Mouse (Mus musculus) layer of hippocampus, adult 11-12 months (tissue): Measurements from ENCODE around the gene Gab2.

Experiments used
- DNase-seq: peaks from one replicate; pipeline ENCODE4 v3.0.0; 2022; ENCODE audit warnings: low spot score

Gab2 gene

DNA sequence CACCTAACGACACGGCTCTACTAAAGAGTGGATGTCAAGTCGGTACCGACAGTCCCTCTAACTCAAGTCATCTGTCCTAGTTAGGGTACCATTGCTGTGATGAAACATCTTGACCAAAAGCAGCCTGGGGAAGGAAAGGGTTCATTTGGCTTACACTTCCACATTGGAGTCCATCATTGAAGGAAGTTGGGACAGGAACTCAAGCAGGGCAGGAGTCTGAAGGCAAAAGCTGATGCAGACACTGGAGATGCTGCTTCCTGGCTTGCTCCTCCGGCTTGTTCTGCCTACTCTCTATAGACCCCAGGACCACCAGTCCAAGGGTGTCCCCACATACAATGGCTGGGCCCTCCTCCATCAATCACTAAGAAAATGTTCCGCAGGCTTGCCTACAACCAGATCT is 234.3 kb downstream of the Gab2 start:
- no peak for DNase-seq

DNA sequence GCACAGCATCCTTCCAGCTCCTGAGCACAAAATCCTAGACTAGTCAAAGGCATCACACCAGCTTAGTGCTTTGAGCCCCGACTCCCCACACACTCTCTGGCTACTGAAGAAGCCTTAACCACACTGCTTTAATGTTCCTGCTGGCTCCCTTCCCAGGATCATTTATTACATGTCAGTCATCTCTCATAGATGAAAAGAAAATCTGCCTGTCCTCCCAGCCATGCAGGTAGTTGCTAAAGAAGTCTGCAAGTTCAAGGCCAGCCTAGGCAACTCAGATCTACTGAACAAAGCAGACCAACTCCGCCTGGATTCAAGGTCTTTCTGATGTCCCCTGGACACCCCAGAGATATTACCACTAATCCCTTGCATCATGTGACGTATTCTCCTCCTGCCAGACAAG is 236.3 kb downstream of the Gab2 start:
- DNase-seq = no peak

DNA sequence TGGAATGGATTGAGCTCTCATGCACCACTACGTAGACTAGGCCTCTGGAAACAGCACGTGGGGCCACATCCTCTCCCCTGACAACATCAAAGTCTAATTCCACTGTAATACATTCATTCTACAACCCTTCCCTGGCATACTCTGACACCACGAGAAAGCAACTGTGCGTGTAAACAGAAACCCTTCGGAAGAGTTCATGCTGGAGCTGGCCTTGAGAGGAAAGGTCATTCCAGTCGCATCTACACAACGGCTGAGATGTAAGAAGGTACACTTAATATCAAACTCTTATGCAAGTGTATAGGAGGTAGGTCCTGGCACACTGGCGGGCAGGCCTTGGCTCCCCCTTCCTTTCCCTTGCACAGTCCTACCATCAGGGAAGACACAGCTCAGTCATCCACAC is 243.0 kb downstream of the Gab2 start:
- no peak for DNase-seq

DNA sequence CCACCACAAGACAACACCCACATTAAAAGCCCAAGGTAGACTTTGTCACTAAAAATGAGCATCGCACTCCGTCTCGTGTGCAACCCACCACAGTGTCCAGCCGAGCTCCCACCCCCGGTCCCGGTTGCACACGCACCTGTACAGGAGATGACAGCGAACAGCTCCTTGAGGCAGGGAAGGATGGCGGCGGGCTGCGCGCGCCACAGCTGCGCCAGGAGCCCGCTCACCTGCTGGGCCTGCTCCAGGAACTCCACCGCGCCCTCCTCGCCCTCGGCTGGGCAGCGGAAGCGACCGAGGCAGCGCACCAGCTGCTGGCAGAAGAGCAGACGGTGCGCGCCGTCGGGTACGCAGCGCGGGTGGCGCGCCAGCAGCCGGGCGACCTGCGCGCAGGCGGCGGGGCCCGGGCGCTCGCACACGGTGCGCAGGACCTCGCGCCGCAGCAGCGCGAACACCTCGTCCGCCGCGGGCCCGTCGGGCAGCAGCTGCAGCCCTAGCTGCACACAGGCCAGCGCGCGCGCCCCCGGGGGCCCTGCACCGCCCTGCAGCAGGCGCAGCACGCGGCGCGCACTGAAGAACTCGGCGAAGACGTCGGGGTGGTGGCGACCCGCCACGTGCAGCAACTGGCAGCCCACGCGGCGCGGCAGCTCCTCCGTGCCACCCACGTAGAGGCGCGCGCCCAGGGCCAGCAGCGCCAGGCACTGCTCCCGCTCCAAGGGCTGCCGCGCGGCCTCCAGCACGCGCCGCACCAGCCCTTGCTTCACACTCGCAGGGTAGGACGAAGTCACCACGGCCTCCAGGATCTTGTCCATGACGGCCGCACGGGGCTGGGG is 244.0 kb downstream of the Gab2 start:
- no peak for DNase-seq

DNA sequence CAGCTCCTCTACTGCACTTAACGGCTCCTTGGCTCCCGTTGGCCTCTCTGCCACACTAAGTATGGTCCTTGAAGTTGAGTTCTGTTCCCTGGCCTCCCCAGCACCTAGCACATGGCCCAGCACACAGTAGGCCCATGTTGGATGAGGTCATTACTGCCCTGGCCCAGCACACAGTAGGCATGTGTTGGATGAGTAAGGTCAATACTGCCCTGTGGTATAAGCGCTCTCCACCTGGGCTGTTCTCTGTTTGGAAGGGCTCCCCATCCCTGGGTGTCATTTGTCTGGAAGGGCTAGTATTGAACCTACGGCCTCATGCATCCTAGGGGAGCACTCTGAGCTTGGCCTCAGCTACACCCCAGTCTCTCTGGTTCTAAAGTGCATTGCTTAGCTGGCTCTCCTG is 246.0 kb downstream of the Gab2 start:
- DNase-seq = no peak

DNA sequence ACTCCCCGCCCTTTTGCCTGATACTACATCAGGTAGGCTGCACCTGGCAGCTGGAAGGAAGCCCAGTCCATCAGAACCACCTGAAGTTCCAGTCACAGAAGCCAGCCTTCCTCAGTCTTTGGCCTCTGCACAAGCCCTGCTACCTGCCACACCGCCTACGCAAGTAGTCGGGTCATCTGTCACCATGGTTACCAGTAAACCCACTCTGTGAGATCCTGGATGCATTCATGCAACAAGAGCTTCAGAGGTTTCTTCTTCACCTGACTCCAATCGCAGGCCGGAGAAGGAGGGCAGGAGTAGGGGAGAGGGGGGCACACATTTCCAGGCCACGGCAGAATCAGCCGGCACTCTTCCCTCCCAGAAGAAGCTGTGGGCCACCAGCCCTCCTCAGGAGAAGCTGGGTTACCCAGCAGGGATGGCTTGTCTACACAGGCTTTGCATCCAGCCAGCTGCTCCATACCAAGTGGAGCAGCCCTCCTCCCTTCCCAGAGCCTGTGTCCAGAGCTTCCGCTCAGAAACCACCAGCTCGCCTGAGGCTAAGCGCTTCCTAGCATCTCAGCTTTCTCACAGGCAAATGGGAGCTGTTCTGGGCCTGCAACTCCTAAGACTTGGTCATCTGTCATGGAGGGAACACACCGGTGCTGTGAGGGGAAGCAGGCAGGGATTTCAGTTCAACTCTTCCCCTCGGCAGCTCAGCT is 247.7 kb downstream of the Gab2 start:
- DNase-seq = no peak

DNA sequence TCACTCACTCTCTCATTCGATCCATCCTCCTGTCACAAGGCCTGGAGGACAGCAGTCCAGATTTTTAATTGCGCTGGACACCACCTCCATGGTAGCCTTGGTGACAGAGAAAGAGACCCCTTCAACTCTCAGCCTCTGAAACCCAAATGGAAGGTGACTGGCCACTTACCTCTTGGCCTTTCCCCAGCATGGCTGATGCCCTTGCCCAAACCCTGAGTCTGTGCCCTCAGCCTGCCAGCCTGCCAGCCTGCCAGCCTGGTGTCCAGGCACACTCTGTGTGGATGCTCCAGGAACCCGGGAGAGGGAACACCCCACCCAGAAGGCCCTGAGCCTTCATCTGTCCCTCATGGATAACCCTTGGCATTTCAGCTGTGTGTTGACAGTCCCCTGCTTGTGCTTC is 248.3 kb downstream of the Gab2 start:
- DNase-seq = no peak

DNA sequence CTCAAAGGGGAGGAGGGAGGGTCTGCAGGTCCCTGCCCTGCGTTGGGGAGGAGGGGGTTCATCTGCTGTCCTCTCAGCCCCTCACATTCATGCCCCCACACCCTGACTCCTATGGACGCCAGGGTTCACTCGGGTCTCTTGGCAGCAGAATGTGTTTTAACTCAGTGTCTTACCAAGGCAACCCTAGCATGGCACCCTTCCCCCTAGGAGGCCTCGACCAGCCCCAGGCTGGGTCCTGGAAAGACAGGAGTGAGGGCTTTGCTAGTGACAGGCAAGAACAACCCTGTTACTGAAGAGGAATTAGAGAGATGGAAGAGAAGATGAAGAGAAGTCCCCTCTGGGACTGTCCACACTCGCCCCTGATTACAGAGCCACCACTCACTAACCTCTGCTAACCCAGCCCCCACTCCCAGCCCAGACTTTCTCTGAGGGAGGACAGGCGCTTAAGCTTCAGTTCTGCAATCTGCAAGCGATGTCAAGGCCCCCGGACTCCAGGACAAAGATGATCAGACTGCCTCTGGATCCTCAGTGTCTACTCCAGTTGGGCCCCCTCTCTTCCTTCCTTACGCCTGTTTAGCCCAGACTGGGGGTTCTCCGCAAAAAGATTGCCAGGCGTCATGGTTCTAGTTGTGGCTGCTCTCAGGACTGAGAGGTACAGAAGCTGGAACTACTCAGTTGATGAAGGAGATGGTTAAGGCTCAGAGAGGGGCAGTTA is 249.7 kb downstream of the Gab2 start:
- no peak for DNase-seq

DNA sequence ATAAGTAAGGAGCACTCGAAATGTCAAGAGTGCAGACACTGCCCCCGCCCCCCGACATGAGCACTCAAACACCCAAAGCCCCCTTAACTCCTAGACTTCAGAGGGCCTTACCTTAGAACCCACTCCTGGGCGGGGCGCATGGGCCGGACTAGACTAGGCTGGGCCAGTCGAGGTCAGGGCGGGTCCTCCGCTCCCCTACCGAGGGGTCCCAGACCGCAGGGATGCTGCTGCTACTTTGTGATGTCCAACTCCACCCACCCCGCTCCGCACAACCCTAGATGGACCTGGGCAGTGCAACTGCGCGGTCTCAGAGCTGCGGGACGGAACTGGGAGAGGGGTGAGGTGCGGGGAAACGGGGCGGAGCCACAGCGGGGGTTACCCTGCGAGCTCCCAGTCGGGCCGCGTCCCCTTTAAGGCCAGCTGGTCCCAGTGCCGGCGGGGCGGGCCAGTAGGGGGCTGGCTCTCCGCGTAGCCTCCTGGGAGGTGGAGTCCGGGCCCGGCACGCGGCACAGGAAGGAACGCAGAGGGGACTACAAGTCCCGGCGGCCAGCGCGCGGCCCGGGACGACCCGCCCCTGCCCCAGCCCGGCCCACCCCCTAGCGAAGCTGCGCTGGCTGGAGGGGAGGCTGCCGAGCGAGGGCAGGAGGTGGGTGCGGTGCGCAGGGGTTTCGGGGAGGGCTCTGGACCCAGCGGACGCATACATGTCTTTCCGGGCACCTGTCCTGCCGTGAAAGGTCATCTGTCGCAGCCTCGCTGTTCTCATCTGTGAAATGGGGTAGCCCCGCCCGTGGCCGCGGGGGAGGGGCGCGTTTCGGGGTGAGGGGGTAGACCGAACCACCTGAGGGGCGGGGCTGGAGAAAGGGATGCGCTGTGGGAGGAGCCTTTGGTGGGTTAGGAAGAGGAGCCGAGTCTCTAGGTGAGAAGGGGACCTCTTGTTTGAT is 250.6 kb downstream of the Gab2 start, which contains the start of the genes Usp35 and Kctd21:
TSS of gene Usp35 (minus strand) at position 295 of the 941 bp plus-strand sequence.
TSS of gene Kctd21 (plus strand) at position 602 of the 941 bp plus-strand sequence.
- peak; percentile 94 for DNase-seq

DNA sequence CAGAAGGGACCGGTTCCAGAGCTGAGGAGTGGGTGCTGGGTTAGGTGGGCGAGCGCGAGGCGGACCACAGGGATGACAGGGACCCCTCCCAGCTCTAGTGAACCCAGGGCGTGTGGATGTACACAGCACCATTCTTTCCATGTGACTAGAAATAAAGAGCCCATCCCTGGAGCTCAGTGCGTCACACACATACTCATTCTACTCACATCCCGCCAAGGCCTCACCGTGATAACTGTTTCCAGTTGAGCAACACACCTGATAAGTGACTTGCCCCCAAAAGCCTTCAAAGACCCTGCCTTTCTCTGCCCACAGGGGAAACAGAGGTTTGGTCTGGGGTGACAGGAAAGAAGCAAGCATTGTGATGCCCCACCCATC is 251.3 kb downstream of the Gab2 start:
- DNase-seq = no peak

DNA sequence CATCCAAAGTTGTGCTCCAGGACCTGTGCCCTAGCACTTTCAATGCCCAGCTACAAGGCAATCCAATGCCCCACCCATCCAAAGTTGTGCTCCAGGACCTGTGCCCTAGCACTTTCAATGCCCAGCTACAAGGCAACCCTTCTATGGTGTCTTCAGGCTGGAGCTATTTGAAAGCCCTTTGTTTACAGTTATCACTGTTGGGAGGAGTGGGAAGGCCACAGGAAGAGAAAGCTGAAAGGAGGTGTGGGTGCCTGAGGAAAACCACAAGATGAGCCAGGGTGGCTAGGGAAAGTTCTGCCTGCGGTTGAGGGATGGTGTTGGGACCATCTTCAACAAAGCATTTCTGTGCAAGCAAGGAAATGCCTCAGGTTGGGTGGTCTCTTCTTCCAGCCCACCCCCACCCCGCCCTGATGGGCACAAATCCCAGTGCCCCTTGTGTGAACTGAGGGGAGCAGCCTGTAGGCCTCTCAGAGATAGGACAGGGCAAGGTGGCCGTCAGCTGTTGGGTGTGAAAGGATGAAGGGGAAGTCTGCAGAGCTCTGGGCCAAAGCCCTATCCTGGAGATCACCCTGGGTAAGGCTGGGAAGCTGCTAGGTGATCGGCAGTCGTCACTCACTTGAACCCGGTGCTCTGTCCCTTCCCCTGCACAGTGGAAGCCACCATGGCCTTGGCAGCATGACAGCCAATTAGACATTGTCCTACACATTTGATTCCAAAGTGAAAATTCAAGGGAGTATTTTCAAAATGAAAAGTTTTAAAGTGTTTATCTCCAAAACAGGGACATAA is 251.9 kb downstream of the Gab2 start:
- no peak for DNase-seq

DNA sequence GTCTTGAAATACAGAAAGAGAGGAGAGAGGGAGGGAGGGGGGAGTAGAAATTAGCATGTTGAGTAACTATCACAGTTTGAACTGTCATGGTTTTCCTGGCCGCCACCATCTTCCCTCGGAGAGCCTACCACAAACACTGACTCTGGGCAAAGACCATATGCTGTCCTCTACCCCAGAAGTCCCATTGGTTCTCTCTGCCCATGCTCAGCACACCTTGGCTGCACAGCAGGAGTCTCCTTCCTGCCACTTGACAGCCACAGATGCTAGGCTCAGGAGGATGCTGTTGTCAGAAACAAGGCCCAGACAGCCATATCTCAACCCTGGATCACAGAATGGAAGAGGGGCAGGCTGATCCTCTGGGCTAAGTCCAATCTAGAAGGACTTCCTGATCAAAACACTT is 253.0 kb downstream of the Gab2 start:
- DNase-seq = no peak

DNA sequence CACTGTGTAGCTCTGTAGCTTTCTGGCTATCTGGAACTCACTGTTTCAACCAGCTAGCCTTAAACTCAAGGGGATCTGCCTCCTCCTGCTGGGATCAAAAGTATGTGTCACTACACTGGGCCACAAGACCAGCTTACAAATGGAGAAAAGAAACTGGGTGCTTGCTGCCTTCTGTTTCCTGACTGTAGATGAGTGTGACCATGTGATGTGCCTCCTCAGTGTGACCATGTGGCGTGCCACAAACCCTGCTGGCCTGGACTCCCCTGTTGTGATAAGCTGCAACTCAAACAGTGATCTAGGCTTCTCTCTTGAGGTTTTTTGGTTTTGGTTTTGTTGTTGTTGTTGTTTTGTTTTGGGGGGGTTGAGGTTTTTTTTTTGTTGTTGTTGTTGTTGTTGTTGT is 255.3 kb downstream of the Gab2 start:
- no peak for DNase-seq

DNA sequence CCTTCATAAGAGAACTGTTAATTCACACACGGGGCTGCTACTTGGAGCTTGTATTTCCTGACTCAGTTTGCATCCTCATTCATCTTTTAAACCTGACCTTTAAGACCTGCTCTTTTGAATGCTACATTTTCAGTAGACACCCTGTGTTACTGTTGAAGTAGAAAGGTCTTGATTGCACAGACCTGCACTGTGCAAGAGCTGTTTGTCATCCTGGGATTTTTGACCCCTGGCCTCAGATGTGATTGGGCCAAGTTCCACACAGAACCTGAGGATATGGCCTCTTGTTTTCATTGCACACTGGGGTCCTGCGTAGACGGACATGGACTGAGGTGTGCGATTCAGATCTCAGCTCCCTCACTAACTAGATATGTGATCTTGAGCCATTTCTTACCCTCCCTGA is 257.2 kb downstream of the Gab2 start:
- DNase-seq = no peak

DNA sequence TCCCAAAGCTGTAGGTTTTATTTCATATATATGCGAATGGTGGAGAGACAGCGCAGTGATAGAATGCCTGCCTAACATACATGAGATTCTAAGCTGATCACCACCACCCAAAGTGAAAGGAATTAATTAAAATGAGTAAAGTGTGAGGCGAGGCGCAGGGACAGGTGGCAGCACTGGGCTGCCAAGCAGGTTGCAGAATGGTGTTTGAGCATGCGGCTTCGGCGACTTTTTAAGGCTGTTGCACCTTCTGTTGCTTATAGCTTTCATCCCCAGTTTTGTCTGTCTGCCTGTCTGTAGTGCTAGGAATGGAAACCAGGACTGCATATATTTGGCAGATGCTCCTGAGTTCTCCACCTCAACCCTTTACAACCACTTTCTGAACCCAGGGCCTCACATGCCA is 258.2 kb downstream of the Gab2 start:
- DNase-seq = no peak

DNA sequence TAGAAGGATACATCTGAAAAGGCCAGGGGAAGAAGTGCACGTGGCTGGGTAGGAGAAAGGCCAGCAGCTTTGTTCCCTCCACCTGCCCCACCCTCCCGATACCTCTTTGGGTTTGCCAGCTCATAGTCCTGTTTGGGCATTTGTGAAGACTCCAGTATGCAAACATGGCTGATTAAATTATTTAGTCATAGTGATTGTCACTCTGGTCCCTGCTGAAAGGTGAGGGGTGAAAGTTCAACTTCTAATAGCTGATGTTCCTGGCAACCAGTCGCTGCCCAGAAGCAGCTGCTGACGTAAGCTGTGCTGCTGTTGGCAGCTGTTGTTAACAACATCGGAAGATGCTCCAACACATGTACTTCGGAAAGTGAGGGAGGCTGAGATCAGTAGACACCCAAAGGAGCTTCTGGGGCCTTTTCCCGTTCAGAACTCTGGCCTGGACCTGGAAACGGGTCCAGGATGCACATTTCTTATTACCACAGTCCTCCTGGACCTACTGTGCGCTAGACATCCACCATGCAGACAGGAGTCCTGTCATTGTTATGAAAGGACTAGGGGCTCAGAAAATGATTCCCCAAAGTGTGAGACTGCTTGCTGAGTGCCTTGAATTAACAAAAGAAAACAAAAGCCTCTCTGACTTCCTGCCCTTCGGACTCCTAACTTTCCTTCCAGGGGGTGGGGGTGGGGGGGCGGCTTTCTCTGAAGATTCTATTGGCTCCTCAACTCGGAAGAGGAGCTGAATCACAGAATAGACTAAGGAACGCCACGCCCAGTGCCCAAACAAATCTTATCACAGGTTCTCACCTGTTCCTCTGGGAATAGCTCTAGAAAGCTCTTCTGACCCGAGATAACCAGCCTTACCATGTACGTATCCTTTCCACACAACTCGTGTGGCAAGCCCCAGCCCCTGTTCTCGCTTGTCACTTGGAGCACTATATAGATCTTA is 259.8 kb downstream of the Gab2 start:
- DNase-seq = no peak

DNA sequence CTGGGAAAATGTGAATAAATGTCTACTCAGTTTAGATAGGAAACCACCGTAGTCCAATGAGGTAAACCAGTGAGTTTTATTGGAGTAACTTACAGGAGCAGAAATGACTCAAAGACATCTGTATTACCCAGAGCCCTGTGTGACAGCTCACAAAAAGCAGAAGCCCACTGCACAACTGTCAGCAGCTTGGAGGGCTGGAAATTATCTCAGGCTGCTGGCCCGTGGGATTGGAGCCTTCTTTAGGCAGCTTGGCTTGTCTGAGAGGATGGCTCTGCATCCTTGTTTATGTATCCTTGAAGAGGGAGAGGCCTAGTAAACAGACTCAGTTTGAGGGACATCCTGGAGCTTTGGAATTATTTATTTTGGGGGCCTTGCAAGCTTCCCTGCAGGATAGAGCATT is 261.6 kb downstream of the Gab2 start:
- no peak for DNase-seq

DNA sequence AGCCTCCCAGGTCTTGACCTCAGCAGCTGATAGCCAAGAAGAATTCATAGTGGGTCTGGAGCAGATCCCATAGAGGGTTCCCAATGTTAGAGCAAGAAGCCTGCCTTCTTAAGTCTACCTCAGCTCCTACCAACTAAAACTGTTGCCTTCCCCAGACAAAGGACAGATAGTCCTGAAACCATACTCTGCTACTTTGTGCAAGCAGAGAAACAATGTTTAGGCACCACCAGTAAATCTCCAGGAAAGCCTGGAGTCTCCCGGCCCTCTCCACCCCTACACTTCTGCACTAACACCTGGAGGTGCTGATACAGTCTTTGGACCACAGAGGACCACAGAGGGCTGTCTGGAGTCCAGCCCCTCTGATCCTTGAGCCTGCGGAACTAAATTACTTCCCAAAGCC is 263.3 kb downstream of the Gab2 start:
- DNase-seq = no peak

DNA sequence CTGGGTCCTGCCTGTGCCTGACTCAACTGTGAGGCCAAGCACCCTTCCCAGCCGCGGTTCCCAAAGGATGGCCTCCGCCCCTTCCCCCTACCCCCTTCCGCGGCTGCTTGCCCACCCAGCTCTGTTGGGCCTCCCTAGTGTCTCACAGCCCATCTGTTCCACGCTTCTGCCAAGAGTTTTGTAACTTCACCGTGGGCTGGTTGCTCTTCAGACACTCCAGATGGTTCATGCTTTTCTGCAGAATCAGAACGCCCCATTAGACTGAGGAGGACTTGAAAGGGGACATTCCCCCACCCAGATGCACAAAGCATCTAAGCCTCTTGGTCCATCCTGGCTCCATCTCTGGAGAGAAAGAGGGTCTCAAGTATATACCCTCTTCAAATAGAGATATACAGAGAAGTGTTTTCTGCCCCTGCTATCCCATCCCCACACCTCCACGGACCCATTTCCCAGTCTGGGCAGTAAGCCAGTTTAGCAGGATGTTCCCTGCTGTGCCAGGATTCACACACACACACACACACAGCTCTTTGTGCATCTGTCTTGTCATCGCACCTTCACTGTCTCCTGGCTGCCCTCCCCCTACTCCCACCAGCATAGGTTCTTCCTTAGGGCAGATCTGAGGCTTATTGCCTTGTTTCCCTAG is 264.0 kb downstream of the Gab2 start:
- DNase-seq = peak; percentile 83
